Mouse (Mus musculus) neural tube, embryonic 13.5 days (tissue): ENCODE data around the gene Sfpq. TPM values are rescaled to one million over a fixed set of nuclear protein-coding genes. Genes with fewer than 3 reads are reported as not detected.

Experiments used
- ATAC-seq: fragments of 200-750 bp; cut with Nextera tagmentation; 2 replicates; pipeline ENCODE4 v1.8.0; 2017; ENCODE audit warnings: low read depth, mild to moderate bottlenecking, moderate TSS enrichment, moderate library complexity
- H3K27ac ChIP-seq: fragments of 300-500 bp; sonication (generic); replicated peaks from 2 replicates; pipeline ENCODE4 v1.5.1; 2015; ENCODE audit warnings: moderate library complexity, mild to moderate bottlenecking, inconsistent platforms
- H3K27me3 ChIP-seq: fragments of 300-500 bp; sonication (generic); 2 replicates; pipeline ENCODE4 v1.6.1; 2015; ENCODE audit warnings: mild to moderate bottlenecking, inconsistent platforms
- H3K36me3 ChIP-seq: fragments of 300-500 bp; sonication (generic); 2 replicates; pipeline ENCODE4 v1.6.1; 2015; ENCODE audit warnings: mild to moderate bottlenecking, inconsistent platforms
- H3K4me1 ChIP-seq: fragments of 300-500 bp; sonication (generic); replicated peaks from 2 replicates; pipeline ENCODE4 v1.6.1; 2015; ENCODE audit warnings: inconsistent platforms
- H3K4me2 ChIP-seq: fragments of 300-500 bp; sonication (generic); 2 replicates; pipeline ENCODE4 v1.6.1; 2015; ENCODE audit warnings: inconsistent platforms, mild to moderate bottlenecking, moderate library complexity
- H3K4me3 ChIP-seq: fragments of 300-500 bp; sonication (generic); 2 replicates; pipeline ENCODE4 v1.5.1; 2015; ENCODE audit warnings: mild to moderate bottlenecking, inconsistent platforms
- H3K9ac ChIP-seq: fragments of 300-500 bp; sonication (generic); 2 replicates; pipeline ENCODE4 v1.6.1; 2015; ENCODE audit warnings: moderate library complexity, mild to moderate bottlenecking, inconsistent platforms
- H3K9me3 ChIP-seq: fragments of 300-500 bp; sonication (generic); 2 replicates; pipeline ENCODE4 v1.6.1; 2016; ENCODE audit warnings: inconsistent platforms
- WGBS: fragments of 180-500 bp; shearing (Covaris S2); methylation state at CpG from one replicate; pipeline ENCODE4 v1.1.7; 2015; 5-methylcytosine and 5-hydroxymethylcytosine counted together
- polyA plus RNA-seq: library from polyadenylated mRNA; unstranded; fragments of >200 nt; fragmentation: Nextera tagmentation; extraction: Ambion mirVana; gene quantifications from 2 replicates; pipeline ENCODE4 v1.2.1, GENCODE M21; 2015

Gene Sfpq
- polyA plus RNA-seq, 1 experiment from 2014 or later = 88.0 TPM

DNA sequence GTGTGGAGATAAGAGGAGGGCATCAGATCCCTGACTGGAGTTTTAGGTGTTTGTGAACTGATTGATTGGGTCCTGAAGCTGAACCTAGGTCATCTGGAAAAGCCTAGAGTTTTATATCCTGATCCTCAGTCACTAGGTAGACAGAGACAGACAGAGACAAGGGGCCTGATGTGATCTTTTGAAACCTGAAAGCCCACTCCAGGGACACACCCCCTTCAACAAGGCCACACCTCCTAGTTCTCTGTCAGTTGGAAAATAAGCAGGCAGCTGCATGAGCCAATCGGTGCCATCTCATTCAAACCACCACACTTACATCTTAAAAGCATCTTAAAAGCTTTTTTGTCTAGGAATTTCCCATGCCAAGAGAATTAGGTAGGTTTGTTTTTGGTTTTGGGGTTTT is 59.7 kb downstream of the Sfpq start:
- ATAC-seq = no peak
- H3K9ac ChIP-seq = no peak overlapping the region
- H3K27ac ChIP-seq = no peak overlapping the region
- H3K4me2 ChIP-seq = no peak overlapping the region
- no peaks in the 10 kb centered on the region for H3K9me3 ChIP-seq
- H3K27me3 ChIP-seq = no peaks in the 10 kb centered on the region
- H3K4me3 ChIP-seq = no peak overlapping the region
- no peaks in the 10 kb centered on the region for H3K36me3 ChIP-seq
- peaks cover 22% of the 10 kb centered on the region for H3K4me1 ChIP-seq
- 49% methylated on average over 1 of the region's 1 CpGs for WGBS

GRCm38 (mm10) chr4:127083131-127083530 is 62.0 kb downstream of the Sfpq start:
- Histone ChIP-seq H3K27ac (no peak overlapping the region), H3K9me3 (no peaks in the 10 kb centered on the region), H3K36me3 (peaks cover 4% of the 10 kb centered on the region; the same call in 1 of the 2 replicates), H3K4me2 (no peak overlapping the region), H3K27me3 (no peaks in the 10 kb centered on the region), H3K9ac (no peak overlapping the region), H3K4me1 (peaks cover 15% of the 10 kb centered on the region), H3K4me3 (no peak overlapping the region)
- 87% methylated on average over 2 of the region's 2 CpGs for WGBS
- no peak for ATAC-seq

DNA sequence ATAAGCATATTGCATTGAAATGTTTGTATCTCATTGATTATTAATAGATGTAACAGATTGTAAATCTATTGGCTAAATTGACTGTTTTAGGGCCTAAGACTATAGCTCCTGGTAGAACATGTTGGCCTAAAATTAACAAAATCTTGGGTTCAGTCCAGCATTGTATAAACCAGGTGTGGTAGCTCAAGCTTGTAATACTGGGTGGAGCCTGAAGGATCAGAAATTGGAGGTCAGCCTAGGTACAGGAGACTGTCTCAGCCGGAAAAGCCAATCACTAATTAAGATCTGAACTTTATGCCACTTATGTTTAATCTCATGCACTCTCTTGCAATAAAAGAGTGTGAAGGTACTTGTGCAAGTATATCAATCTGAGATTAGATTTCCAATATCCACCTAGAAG is 64.6 kb downstream of the Sfpq start:
- Histone ChIP-seq H3K4me1 (no peaks in the 10 kb centered on the region), H3K27me3 (no peaks in the 10 kb centered on the region), H3K27ac (no peak overlapping the region), H3K9ac (no peak overlapping the region), H3K4me2 (no peak overlapping the region), H3K4me3 (no peak overlapping the region), H3K9me3 (no peaks in the 10 kb centered on the region), H3K36me3 (peaks cover 22% of the 10 kb centered on the region)
- no peak for ATAC-seq
- 95% methylated on average over 1 of the region's 1 CpGs for WGBS

Other genes starting within 250 kb of the Sfpq start
- 26.7 and 27.6 TPM in 2 replicates for gene Zmym4, start 53.2 kb upstream of the Sfpq start, polyA plus RNA-seq
- 25.0 TPM in 2 replicates for gene Zmym1, start 39.8 kb downstream of the Sfpq start, polyA plus RNA-seq
- gene Zmym6, start 56.1 kb downstream of the Sfpq start, polyA plus RNA-seq = 27.9 and 29.2 TPM in 2 replicates
- 18.6 and 18.8 TPM in 2 replicates for gene Tmem35b, start 102.4 kb downstream of the Sfpq start, polyA plus RNA-seq
- gene Dlgap3, start 147.9 kb downstream of the Sfpq start, polyA plus RNA-seq = 12.3 and 13.4 TPM in 2 replicates
- gene Smim12, start 222.5 kb downstream of the Sfpq start, polyA plus RNA-seq = 57.9 and 60.3 TPM in 2 replicates